Mouse (Mus musculus): ENCODE measurements around the gene Grtp1. TPM values are rescaled to one million over a fixed set of nuclear protein-coding genes. Genes with fewer than 3 reads are reported as not detected.
A peak's percentile ranks its signal among the peaks of the same experiment; 100 is the strongest.

Grtp1 gene
- 0.37 and 0.47 TPM in 2 replicates for total RNA-seq (2017)

GRCm38 (mm10) chr8:13200301-13201012 lies at the start of gene Grtp1:
Gene Grtp1, minus strand, starts transcription at chr8:13200620.
- no peak for ATAC-seq (ENCODE audit: extremely low read depth, insufficient number of reproducible peaks, low FRiP score, poor library complexity, severe bottlenecking)

GRCm38 (mm10) chr8:13244343-13244880 lies 44.0 kb upstream of the Grtp1 start:
- ATAC-seq (ENCODE audit: extremely low read depth, insufficient number of reproducible peaks, low FRiP score, poor library complexity, severe bottlenecking), result no peak

- ATAC-seq (ENCODE audit: extremely low read depth, insufficient number of reproducible peaks, low FRiP score, poor library complexity, severe bottlenecking), result no peak
Measured at GRCm38 (mm10) chr8:13242985-13243870, 42.8 kb upstream of the Grtp1 start.

- no peak for ATAC-seq (ENCODE audit: extremely low read depth, insufficient number of reproducible peaks, low FRiP score, poor library complexity, severe bottlenecking)
Measured at GRCm38 (mm10) chr8:13240691-13241090, 40.3 kb upstream of the Grtp1 start.

GRCm38 (mm10) chr8:13240055-13240454 lies 39.6 kb upstream of the Grtp1 start:
- no peak for ATAC-seq (ENCODE audit: extremely low read depth, insufficient number of reproducible peaks, low FRiP score, poor library complexity, severe bottlenecking)

GRCm38 (mm10) chr8:13234803-13235202 lies 34.4 kb upstream of the Grtp1 start:
- ATAC-seq (ENCODE audit: extremely low read depth, insufficient number of reproducible peaks, low FRiP score, poor library complexity, severe bottlenecking), result no peak

GRCm38 (mm10) chr8:13230471-13230870 lies 30.1 kb upstream of the Grtp1 start:
- ATAC-seq (ENCODE audit: extremely low read depth, insufficient number of reproducible peaks, low FRiP score, poor library complexity, severe bottlenecking), result no peak

GRCm38 (mm10) chr8:13229802-13230201 lies 29.4 kb upstream of the Grtp1 start:
- ATAC-seq (ENCODE audit: extremely low read depth, insufficient number of reproducible peaks, low FRiP score, poor library complexity, severe bottlenecking), result no peak

GRCm38 (mm10) chr8:13228923-13229610 lies 28.6 kb upstream of the Grtp1 start:
- ATAC-seq (ENCODE audit: extremely low read depth, insufficient number of reproducible peaks, low FRiP score, poor library complexity, severe bottlenecking), result no peak

- ATAC-seq (ENCODE audit: extremely low read depth, insufficient number of reproducible peaks, low FRiP score, poor library complexity, severe bottlenecking), result no peak
Measured at GRCm38 (mm10) chr8:13227184-13227583, 26.8 kb upstream of the Grtp1 start.

GRCm38 (mm10) chr8:13226288-13226687 lies 25.9 kb upstream of the Grtp1 start:
- ATAC-seq (ENCODE audit: extremely low read depth, insufficient number of reproducible peaks, low FRiP score, poor library complexity, severe bottlenecking), result no peak

GRCm38 (mm10) chr8:13224426-13224825 lies 24.0 kb upstream of the Grtp1 start:
- ATAC-seq (ENCODE audit: extremely low read depth, insufficient number of reproducible peaks, low FRiP score, poor library complexity, severe bottlenecking), result no peak

GRCm38 (mm10) chr8:13218441-13218840 lies 18.0 kb upstream of the Grtp1 start:
- ATAC-seq (ENCODE audit: extremely low read depth, insufficient number of reproducible peaks, low FRiP score, poor library complexity, severe bottlenecking), result no peak

GRCm38 (mm10) chr8:13217986-13218385 lies 17.6 kb upstream of the Grtp1 start:
- no peak for ATAC-seq (ENCODE audit: extremely low read depth, insufficient number of reproducible peaks, low FRiP score, poor library complexity, severe bottlenecking)

GRCm38 (mm10) chr8:13217093-13217492 lies 16.7 kb upstream of the Grtp1 start:
- no peak for ATAC-seq (ENCODE audit: extremely low read depth, insufficient number of reproducible peaks, low FRiP score, poor library complexity, severe bottlenecking)

GRCm38 (mm10) chr8:13216386-13216785 lies 16.0 kb upstream of the Grtp1 start:
- no peak for ATAC-seq (ENCODE audit: extremely low read depth, insufficient number of reproducible peaks, low FRiP score, poor library complexity, severe bottlenecking)

GRCm38 (mm10) chr8:13213479-13214268 lies 13.3 kb upstream of the Grtp1 start:
- ATAC-seq (ENCODE audit: extremely low read depth, insufficient number of reproducible peaks, low FRiP score, poor library complexity, severe bottlenecking), result peak; percentile 72

- ATAC-seq (ENCODE audit: extremely low read depth, insufficient number of reproducible peaks, low FRiP score, poor library complexity, severe bottlenecking), result no peak
Measured at GRCm38 (mm10) chr8:13209770-13210169, 9.3 kb upstream of the Grtp1 start.

Data from neutrophil, adult 5-6 weeks (primary cell).